Mouse (Mus musculus) forebrain, embryonic 11.5 days (tissue): ENCODE data around the gene Btc. TPM values are rescaled to one million over a fixed set of nuclear protein-coding genes. Genes with fewer than 3 reads are reported as not detected.

Source experiments
- ATAC-seq: fragments of 200-750 bp; cut with Nextera tagmentation; replicated peaks from 2 replicates; pipeline ENCODE4 v1.8.0; 2017; ENCODE audit warnings: moderate TSS enrichment; ENCODE audit not compliant: low FRiP score
- DNase-seq: peaks from one replicate; pipeline ENCODE4 v3.0.0-alpha.2; 2017; ENCODE audit warnings: low spot score
- H3K27ac ChIP-seq: fragments of 300-500 bp; sonication (generic); 2 replicates; pipeline ENCODE4 v1.5.1; 2014; ENCODE audit warnings: low read depth, low read length
- H3K27me3 ChIP-seq: fragments of 300-500 bp; sonication (generic); 2 replicates; pipeline ENCODE4 v1.6.1; 2014; ENCODE audit warnings: mild to moderate bottlenecking, low read length, mixed read lengths; ENCODE audit not compliant: control insufficient read depth, insufficient read depth
- H3K36me3 ChIP-seq: fragments of 300-500 bp; sonication (generic); 2 replicates; pipeline ENCODE4 v1.6.1; 2014; ENCODE audit warnings: mild to moderate bottlenecking, low read length, moderate library complexity, mixed read lengths; ENCODE audit not compliant: control insufficient read depth, insufficient read depth
- H3K4me1 ChIP-seq: fragments of 300-500 bp; sonication (generic); replicated peaks from 2 replicates; pipeline ENCODE4 v1.6.1; 2014; ENCODE audit warnings: low read length, mixed read lengths; ENCODE audit not compliant: control insufficient read depth, insufficient read depth
- H3K4me2 ChIP-seq: fragments of 300-500 bp; sonication (generic); 2 replicates; pipeline ENCODE4 v1.6.1; 2014; ENCODE audit warnings: low read depth, mild to moderate bottlenecking, low read length, moderate library complexity, mixed read lengths; ENCODE audit not compliant: severe bottlenecking
- H3K4me3 ChIP-seq: fragments of 300-500 bp; sonication (generic); 2 replicates; pipeline ENCODE4 v1.5.1; 2014; ENCODE audit warnings: low read depth, low read length
- H3K9ac ChIP-seq: fragments of 300-500 bp; sonication (generic); 2 replicates; pipeline ENCODE4 v1.6.1; 2014; ENCODE audit warnings: low read length
- H3K9me3 ChIP-seq: fragments of 300-500 bp; sonication (generic); 2 replicates; pipeline ENCODE4 v1.6.1; 2016; ENCODE audit warnings: low read length, mixed read lengths; ENCODE audit not compliant: control insufficient read depth
- WGBS: fragments of 180-500 bp; shearing (Covaris S2); extraction: QIAGEN DNeasy Blood & Tissue Kit; methylation state at CpG from one replicate; pipeline ENCODE4 v1.1.7; 2014; 5-methylcytosine and 5-hydroxymethylcytosine counted together
- polyA plus RNA-seq: library from polyadenylated mRNA; unstranded; fragments of >200 nt; fragmentation: Nextera tagmentation; extraction: Ambion mirVana; gene quantifications from 2 replicates; pipeline ENCODE4 v1.2.1, GENCODE M21; 2014

Btc gene
- not detected in 2 replicates for polyA plus RNA-seq

DNA sequence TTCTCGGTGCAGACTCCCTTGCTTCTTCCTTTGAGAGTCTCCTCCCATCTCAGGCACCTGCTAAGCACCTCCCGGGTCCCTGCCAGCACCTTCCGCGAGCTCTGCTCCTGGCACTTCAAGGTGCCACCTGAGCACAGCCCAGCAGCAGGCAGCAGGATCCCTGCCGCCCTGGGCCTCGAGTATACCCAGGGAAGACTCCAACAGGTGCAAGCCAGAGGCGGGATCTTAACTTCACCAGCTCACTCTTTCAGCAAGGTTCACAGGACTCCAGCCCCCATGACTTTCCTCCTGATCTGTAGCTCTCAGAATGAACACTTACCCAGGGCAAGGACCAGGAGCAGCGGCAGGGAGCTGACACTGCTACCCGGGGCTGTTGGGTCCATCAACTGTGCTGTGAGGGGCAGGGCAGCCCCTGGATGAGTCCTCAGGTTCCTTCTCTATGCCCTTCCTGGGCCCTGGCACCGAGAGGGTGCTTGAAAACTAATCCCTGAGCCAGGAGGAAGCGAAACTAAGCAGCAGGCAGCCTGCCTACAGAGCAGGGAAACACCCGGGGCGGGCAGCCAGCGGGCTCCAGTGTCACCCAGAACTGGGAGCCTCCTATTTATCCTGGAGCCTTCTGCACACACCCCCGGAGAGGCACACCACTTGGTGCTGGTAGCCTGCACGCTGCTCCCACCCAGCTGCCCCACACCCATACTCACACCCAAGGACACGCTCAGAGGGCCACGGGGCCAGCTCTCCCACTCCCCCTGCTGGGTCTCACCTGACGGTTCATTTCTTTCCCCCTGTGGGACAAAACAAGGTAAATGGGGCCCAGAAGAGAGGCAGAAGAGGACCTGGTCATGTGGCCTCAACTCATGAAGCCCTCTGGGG is at the start of gene Btc:
Btc (minus strand) TSS at position 656 of the 873 bp plus-strand sequence.
- Histone ChIP-seq H3K4me1 (no peaks in the 10 kb centered on the region), H3K9me3 (no peaks in the 10 kb centered on the region), H3K27ac (no peak within 1 kb of the TSS), H3K9ac (peak within 1 kb of the TSS; percentile 20; the same call in 1 of the 2 replicates), H3K36me3 (no peaks in the 10 kb centered on the region), H3K4me2 (peak within 1 kb of the TSS; percentile 42), H3K4me3 (peak within 1 kb of the TSS; percentile 19), H3K27me3 (no peaks in the 10 kb centered on the region)
- WGBS, result 11% methylated on average over 18 of the region's 19 CpGs
- ATAC-seq (peak; percentile 78), DNase-seq (peak; percentile 70)

- DNase-seq, result no peak
- Histone ChIP-seq H3K27ac (no peak overlapping the region), H3K9ac (no peak overlapping the region), H3K9me3 (no peaks in the 10 kb centered on the region), H3K36me3 (no peaks in the 10 kb centered on the region), H3K27me3 (no peaks in the 10 kb centered on the region), H3K4me2 (no peak overlapping the region), H3K4me3 (no peak overlapping the region), H3K4me1 (no peaks in the 10 kb centered on the region)
- ATAC-seq, result peak; percentile 60
- 45% methylated on average over 3 of the region's 3 CpGs for WGBS
Measured at GRCm38 (mm10) chr5:91444981-91445517, 42.3 kb upstream of the Btc start.

DNA sequence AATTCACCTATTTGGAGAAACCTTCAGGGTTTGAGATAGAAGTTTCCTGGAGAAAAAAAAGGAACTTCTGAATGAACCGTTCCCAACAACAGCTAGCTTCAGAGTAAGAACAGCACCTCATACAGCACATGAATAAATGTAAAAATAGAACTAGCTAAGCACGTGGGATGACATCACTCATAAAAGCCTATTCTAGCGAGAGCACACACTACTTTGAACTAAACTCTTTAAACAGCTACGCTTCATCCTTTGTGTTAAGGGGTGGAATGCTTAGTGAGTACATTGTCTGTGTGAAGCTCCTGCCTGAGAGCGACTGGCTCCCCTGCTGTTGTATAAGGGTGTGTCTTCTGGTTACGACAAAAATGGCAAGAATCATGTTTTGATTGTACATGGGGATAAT is 33.8 kb upstream of the Btc start:
- ATAC-seq (no peak), DNase-seq (no peak)
- H3K36me3 ChIP-seq, result no peaks in the 10 kb centered on the region
- no peak overlapping the region for H3K4me3 ChIP-seq
- H3K27ac ChIP-seq, result no peak overlapping the region
- no peaks in the 10 kb centered on the region for H3K9me3 ChIP-seq
- no peak overlapping the region for H3K4me2 ChIP-seq
- H3K9ac ChIP-seq, result no peak overlapping the region
- 55% methylated on average over 6 of the region's 6 CpGs for WGBS
- no peaks in the 10 kb centered on the region for H3K27me3 ChIP-seq
- H3K4me1 ChIP-seq, result no peaks in the 10 kb centered on the region

GRCm38 (mm10) chr5:91434723-91435658 is 32.2 kb upstream of the Btc start:
- WGBS, result 86% methylated on average over 6 of the region's 6 CpGs
- ATAC-seq, result no peak
- H3K4me1 ChIP-seq, result no peaks in the 10 kb centered on the region
- H3K4me2 ChIP-seq, result no peak overlapping the region
- DNase-seq, result no peak
- no peak overlapping the region for H3K4me3 ChIP-seq
- H3K9ac ChIP-seq, result no peak overlapping the region
- H3K9me3 ChIP-seq, result no peaks in the 10 kb centered on the region
- no peaks in the 10 kb centered on the region for H3K36me3 ChIP-seq
- no peak overlapping the region for H3K27ac ChIP-seq
- H3K27me3 ChIP-seq, result no peaks in the 10 kb centered on the region

GRCm38 (mm10) chr5:91428547-91428946 is 25.8 kb upstream of the Btc start:
- 58% methylated on average over 8 of the region's 8 CpGs for WGBS
- ATAC-seq (no peak), DNase-seq (no peak)
- no peaks in the 10 kb centered on the region for H3K27me3 ChIP-seq
- no peak overlapping the region for H3K4me2 ChIP-seq
- no peaks in the 10 kb centered on the region for H3K9me3 ChIP-seq
- H3K4me1 ChIP-seq, result no peaks in the 10 kb centered on the region
- H3K4me3 ChIP-seq, result no peak overlapping the region
- no peak overlapping the region for H3K9ac ChIP-seq
- H3K36me3 ChIP-seq, result no peaks in the 10 kb centered on the region
- no peak overlapping the region for H3K27ac ChIP-seq

- no peak overlapping the region for H3K4me2 ChIP-seq
- no peak for DNase-seq
- 89% methylated on average over 8 of the region's 8 CpGs for WGBS
- H3K4me1 ChIP-seq, result no peaks in the 10 kb centered on the region
- H3K36me3 ChIP-seq, result no peaks in the 10 kb centered on the region
- H3K27ac ChIP-seq, result no peak overlapping the region
- no peaks in the 10 kb centered on the region; the same call in 1 of the 2 replicates for H3K9me3 ChIP-seq
- H3K27me3 ChIP-seq, result no peaks in the 10 kb centered on the region
- no peak overlapping the region for H3K4me3 ChIP-seq
- no peak overlapping the region for H3K9ac ChIP-seq
- ATAC-seq, result no peak
Measured at GRCm38 (mm10) chr5:91413814-91414213, 11.0 kb upstream of the Btc start.

DNA sequence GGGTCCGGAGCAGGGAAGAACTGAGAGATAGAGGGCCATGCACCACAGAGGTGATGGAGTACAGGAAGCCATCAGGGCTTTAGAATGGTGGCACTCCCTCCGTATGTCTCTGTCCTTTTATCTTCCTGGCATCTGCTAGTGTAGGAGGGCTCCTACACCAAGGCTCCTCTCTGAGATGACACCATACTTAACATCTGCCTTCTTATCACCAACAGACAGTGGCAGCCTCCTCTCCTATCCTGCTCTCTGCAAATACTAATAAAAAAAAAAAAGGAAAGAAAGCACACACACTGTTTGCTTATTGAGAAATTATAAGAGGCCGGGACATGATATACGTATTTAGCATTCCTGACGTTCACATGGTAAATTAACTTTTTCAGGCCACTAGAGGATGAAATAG is 1.5 kb upstream of the Btc start:
- Histone ChIP-seq H3K27ac (no peak overlapping the region), H3K9ac (no peak overlapping the region), H3K4me1 (no peaks in the 10 kb centered on the region), H3K36me3 (no peaks in the 10 kb centered on the region), H3K4me3 (no peak overlapping the region), H3K4me2 (no peak overlapping the region), H3K9me3 (no peaks in the 10 kb centered on the region), H3K27me3 (no peaks in the 10 kb centered on the region)
- 88% methylated on average over 5 of the region's 5 CpGs for WGBS
- ATAC-seq (no peak), DNase-seq (no peak)

GRCm38 (mm10) chr5:91403281-91403680 is 487 bp upstream of the Btc start:
- no peak overlapping the region for H3K4me3 ChIP-seq
- H3K36me3 ChIP-seq, result no peaks in the 10 kb centered on the region
- H3K9me3 ChIP-seq, result no peaks in the 10 kb centered on the region
- ATAC-seq (no peak), DNase-seq (no peak)
- H3K4me2 ChIP-seq, result no peak overlapping the region
- H3K27me3 ChIP-seq, result no peaks in the 10 kb centered on the region
- no peak overlapping the region for H3K27ac ChIP-seq
- 87% methylated on average over 4 of the region's 4 CpGs for WGBS
- H3K9ac ChIP-seq, result no peak overlapping the region
- H3K4me1 ChIP-seq, result no peaks in the 10 kb centered on the region
